Mouse (Mus musculus) olfactory bulb, adult 2 months (tissue): ENCODE measurements around the gene Casp7. TPM values are rescaled to one million over a fixed set of nuclear protein-coding genes. Genes with fewer than 3 reads are reported as not detected.

Experiments
- H3K27ac ChIP-seq: fragments of 200-500 bp; 2 replicates; pipeline ENCODE4 v1.5.1; 2012; ENCODE audit warnings: low read depth, low read length; ENCODE audit not compliant: insufficient read depth
- H3K4me1 ChIP-seq: fragments of 200-500 bp; 2 replicates; pipeline ENCODE4 v1.6.1; 2012; ENCODE audit warnings: low read length; ENCODE audit not compliant: control insufficient read depth, insufficient read depth
- H3K4me3 ChIP-seq: fragments of 200-500 bp; 2 replicates; pipeline ENCODE4 v1.5.1; 2012; ENCODE audit warnings: mild to moderate bottlenecking, low read depth, low read length, moderate library complexity; ENCODE audit not compliant: insufficient read depth
- CTCF ChIP-seq: fragments of 200-500 bp; IDR thresholded peaks from 2 replicates; pipeline ENCODE4 v1.5.1; 2012; ENCODE audit warnings: low read depth, mild to moderate bottlenecking, low read length, moderate library complexity; ENCODE audit not compliant: insufficient read depth
- POLR2A ChIP-seq: fragments of 200-500 bp; IDR thresholded peaks from 2 replicates; pipeline ENCODE4 v1.6.1; 2012; ENCODE audit warnings: mild to moderate bottlenecking, low read depth, low read length, moderate library complexity; ENCODE audit not compliant: insufficient read depth
- WGBS: fragments of 180-500 bp; shearing (Covaris S2); methylation state at CpG from one replicate; pipeline ENCODE4 v1.1.7; 2018; 5-methylcytosine and 5-hydroxymethylcytosine counted together
- polyA plus RNA-seq: library from polyadenylated mRNA; stranded (reverse); fragments of >200 nt; gene quantifications from 2 replicates; pipeline ENCODE4 v1.2.4, GENCODE M21; 2012; ENCODE audit warnings: low replicate concordance; ENCODE audit not compliant: missing spikeins, insufficient read depth, insufficient read length

The Casp7 gene
- polyA plus RNA-seq, 1 experiment: not detected

GRCm38 (mm10) chr19:56391307-56392046, 5.5 kb upstream of the Casp7 start:
- no peak overlapping the region for H3K27ac ChIP-seq
- TF ChIP-seq POLR2A (no peak), CTCF (no peak)
- H3K4me3 ChIP-seq: no peak overlapping the region
- 90% methylated on average over 6 of the region's 6 CpGs for WGBS
- no peaks in the 10 kb centered on the region for H3K4me1 ChIP-seq

- 88% methylated on average over 9 of the region's 9 CpGs for WGBS
- Histone ChIP-seq H3K4me3 (no peak overlapping the region), H3K4me1 (0 out of 2 replicates have a peak, but pooled peaks cover 4% of the 10 kb centered on the region), H3K27ac (no peak overlapping the region)
- TF ChIP-seq POLR2A (no peak), CTCF (no peak)
Observed at GRCm38 (mm10) chr19:56393311-56393866, 3.5 kb upstream of the Casp7 start.

- TF ChIP-seq POLR2A (no peak), CTCF (no peak)
- Histone ChIP-seq H3K27ac (no peak overlapping the region), H3K4me1 (0 out of 2 replicates have a peak, but pooled peaks cover 4% of the 10 kb centered on the region), H3K4me3 (no peak overlapping the region)
- 94% methylated on average over 16 of the region's 16 CpGs for WGBS
Observed at GRCm38 (mm10) chr19:56395183-56395935, 1.6 kb upstream of the Casp7 start.

DNA sequence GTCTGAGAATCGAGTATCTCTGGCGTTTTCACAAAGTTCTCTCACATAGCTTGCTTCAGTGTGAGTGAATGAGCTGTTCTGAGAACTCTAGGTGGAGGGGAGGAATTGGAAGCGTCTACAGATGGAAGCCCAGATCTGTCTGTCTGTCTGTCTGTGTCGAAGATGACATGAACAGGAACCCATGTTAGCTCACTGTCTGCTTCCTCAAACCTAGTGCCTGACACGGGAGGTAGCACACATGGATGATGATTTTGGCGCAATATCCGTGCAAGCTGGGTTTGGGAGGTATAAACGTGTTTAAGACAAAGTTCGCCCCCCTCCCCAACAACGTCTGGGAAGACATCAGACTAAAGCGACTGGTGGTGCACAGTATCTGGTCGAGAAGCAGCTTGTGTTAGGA, 702 bp upstream of the Casp7 start:
- 0 out of 2 replicates have a peak, but pooled peaks cover 4% of the 10 kb centered on the region for H3K4me1 ChIP-seq
- TF ChIP-seq POLR2A: no peak
- no peak for TF ChIP-seq CTCF
- WGBS: 45% methylated on average over 12 of the region's 12 CpGs
- peak overlapping the region; percentile 71; the same call in 1 of the 2 replicates for H3K4me3 ChIP-seq
- no peak overlapping the region for H3K27ac ChIP-seq

- 0 out of 2 replicates have a peak, but pooled peaks cover 4% of the 10 kb centered on the region for H3K4me1 ChIP-seq
- TF ChIP-seq CTCF (no peak), POLR2A (no peak)
- 68% methylated on average over 11 of the region's 11 CpGs for WGBS
- peak overlapping the region; percentile 71 for H3K4me3 ChIP-seq
- H3K27ac ChIP-seq: no peak overlapping the region
Observed at GRCm38 (mm10) chr19:56397663-56398527, 966 bp downstream of the Casp7 start.

DNA sequence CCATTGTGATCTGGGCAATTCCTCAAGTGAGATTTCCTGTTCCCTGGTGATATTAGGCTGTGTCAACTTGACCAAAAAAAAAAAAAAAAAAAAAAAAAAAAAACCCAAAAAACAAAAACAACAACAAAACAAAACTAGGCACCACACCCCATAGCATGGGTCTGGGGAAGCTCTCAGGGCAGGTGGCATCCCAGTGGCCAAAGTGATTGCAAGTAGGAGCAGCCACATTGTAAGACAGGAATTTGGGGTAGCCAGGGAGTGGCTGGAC, 1.5 kb downstream of the Casp7 start:
- TF ChIP-seq CTCF: no peak
- no peak for TF ChIP-seq POLR2A
- Histone ChIP-seq H3K4me1 (0 out of 2 replicates have a peak, but pooled peaks cover 4% of the 10 kb centered on the region), H3K27ac (no peak overlapping the region), H3K4me3 (no peak overlapping the region)

- no peak overlapping the region for H3K27ac ChIP-seq
- no peak overlapping the region for H3K4me3 ChIP-seq
- 0 out of 2 replicates have a peak, but pooled peaks cover 4% of the 10 kb centered on the region for H3K4me1 ChIP-seq
- WGBS: 61% methylated on average over 14 of the region's 14 CpGs
- TF ChIP-seq POLR2A: no peak
- TF ChIP-seq CTCF: no peak
Observed at GRCm38 (mm10) chr19:56400200-56400599, 3.3 kb downstream of the Casp7 start.

DNA sequence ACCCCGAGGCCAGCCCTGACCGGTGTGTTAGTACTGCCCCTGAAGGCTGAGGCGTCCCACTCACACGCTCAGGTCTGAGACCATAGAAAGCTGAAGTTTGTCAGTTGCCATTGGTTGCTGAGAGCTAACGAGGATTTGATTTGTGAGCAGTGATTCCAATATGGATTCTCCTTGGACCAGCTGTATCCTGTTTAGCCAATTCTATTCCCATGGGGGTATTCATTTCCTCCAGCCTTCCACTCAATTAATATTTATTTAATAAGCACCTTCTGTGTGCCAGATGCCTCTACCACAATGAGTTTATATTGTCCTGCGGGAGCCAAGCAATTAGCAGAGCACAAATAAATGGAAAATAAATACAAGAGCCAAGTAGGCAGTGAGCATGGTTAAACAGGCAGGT, 4.9 kb downstream of the Casp7 start:
- TF ChIP-seq CTCF (no peak), POLR2A (no peak)
- H3K4me1 ChIP-seq: 0 out of 2 replicates have a peak, but pooled peaks cover 4% of the 10 kb centered on the region
- 75% methylated on average over 6 of the region's 6 CpGs for WGBS
- no peak overlapping the region for H3K27ac ChIP-seq
- H3K4me3 ChIP-seq: no peak overlapping the region
